Mouse (Mus musculus): ENCODE data around the gene Nr2f2.

DNA sequence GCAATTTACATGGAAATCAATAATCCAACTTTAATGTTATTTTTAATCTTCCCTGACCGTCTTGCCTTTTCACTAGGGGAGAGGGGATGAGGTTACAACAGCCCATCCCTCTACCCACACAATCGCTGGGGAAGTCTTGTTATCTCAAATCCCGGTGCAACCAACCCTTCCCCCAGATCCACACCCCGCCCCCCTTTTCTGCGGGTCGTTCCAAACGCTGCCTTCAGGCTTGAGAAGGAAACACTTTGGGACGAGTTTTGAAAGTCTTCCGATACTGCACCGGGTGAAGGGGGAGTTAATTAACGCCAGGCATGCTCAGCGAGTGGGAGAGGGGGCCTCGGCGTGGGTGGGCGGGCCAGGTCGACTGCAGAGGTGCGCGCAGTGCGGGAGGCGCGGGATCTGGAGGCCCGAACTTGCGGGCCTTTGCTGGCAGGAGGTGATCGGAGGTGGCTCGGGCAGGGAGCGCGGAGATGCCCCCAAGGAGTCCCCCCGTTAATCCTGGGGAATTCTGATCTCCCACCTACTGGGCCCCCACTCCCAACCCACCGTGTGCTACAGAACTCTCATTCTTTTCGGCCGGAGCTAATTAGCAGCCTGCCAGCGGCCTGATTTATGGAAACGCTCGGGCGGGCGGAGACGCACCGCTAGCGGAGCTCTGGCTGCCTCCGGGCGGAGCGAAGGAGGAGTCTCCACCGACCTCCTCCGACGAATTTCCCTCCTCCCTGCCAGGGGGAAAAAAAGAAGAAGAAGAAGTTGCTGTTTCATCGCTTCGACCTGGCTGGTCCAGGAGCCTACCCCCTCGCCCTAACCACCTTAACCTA lies 35.1 kb downstream of the Nr2f2 start:
- TF ChIP-seq CTCF (IDR thresholded peaks at IDR 0.05; ENCODE audit: low read depth): no peak
- no peak for TF ChIP-seq EP300 (IDR thresholded peaks at IDR 0.05; ENCODE audit: low read depth)

Measured in liver, postnatal 0 days (tissue).